Mouse (Mus musculus) embryonic facial prominence, embryonic 12.5 days (tissue): ENCODE measurements around the gene Nrn1l. TPM values are rescaled to one million over a fixed set of nuclear protein-coding genes. Genes with fewer than 3 reads are reported as not detected.
A peak's percentile ranks its signal among the peaks of the same experiment; 100 is the strongest.

ENCODE experiments used
- ATAC-seq: fragments of 200-750 bp; cut with Nextera tagmentation; 2 replicates; pipeline ENCODE4 v1.8.0; 2017; ENCODE audit not compliant: insufficient number of reproducible peaks, insufficient read depth, low FRiP score, low TSS enrichment
- H3K27ac ChIP-seq: fragments of 300-500 bp; sonication (generic); 2 replicates; pipeline ENCODE4 v1.5.1; 2016; ENCODE audit warnings: mild to moderate bottlenecking
- H3K27me3 ChIP-seq: fragments of 300-500 bp; sonication (generic); 2 replicates; pipeline ENCODE4 v1.6.1; 2016; ENCODE audit warnings: mild to moderate bottlenecking, moderate library complexity
- H3K36me3 ChIP-seq: fragments of 300-500 bp; sonication (generic); 2 replicates; pipeline ENCODE4 v1.6.1; 2016; ENCODE audit warnings: mild to moderate bottlenecking
- H3K4me1 ChIP-seq: fragments of 300-500 bp; sonication (generic); 2 replicates; pipeline ENCODE4 v1.6.1; 2016
- H3K4me2 ChIP-seq: fragments of 300-500 bp; sonication (generic); replicated peaks from 2 replicates; pipeline ENCODE4 v1.6.1; 2016; ENCODE audit warnings: mild to moderate bottlenecking, moderate library complexity
- H3K4me3 ChIP-seq: fragments of 300-500 bp; sonication (generic); 2 replicates; pipeline ENCODE4 v1.5.1; 2016; ENCODE audit warnings: mild to moderate bottlenecking
- H3K9ac ChIP-seq: fragments of 300-500 bp; sonication (generic); 2 replicates; pipeline ENCODE4 v1.6.1; 2016; ENCODE audit warnings: mild to moderate bottlenecking, moderate library complexity
- H3K9me3 ChIP-seq: fragments of 300-500 bp; sonication (generic); 2 replicates; pipeline ENCODE4 v1.6.1; 2016; ENCODE audit warnings: mild to moderate bottlenecking, moderate library complexity
- WGBS: fragments of 180-500 bp; shearing (Covaris S2); methylation state at CpG from one replicate; pipeline ENCODE4 v1.1.7; 2016; 5-methylcytosine and 5-hydroxymethylcytosine counted together
- polyA plus RNA-seq: library from polyadenylated mRNA; unstranded; fragments of >200 nt; fragmentation: Nextera tagmentation; extraction: Ambion mirVana; gene quantifications from 2 replicates; pipeline ENCODE4 v1.2.1, GENCODE M21; 2016

The Nrn1l gene
- polyA plus RNA-seq, 1 experiment from 2014 or later, result 0.65 TPM

DNA sequence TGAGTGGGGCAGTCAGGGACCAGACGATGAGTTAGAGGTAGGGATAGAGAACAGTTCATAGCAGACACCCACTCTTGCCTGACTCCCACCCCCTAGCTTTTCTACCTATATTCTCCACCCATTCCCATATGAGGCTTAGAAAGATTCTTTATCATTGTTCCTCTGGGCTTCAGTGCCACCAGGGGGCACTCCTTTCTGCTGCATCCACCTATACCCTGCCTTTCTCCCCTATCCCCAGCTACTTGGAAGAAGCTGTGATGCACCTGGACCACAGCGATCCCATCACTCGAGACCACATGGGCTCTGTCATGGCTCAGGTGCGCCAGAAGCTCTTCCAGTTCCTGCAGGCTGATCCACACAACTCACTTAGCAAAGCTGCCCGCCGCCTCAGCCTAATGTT, 935 bp upstream of the Nrn1l start:
- no peak overlapping the region for H3K27ac ChIP-seq
- H3K36me3 ChIP-seq, result peaks cover 58% of the 10 kb centered on the region
- 92% methylated on average over 6 of the region's 6 CpGs for WGBS
- H3K4me3 ChIP-seq, result no peak overlapping the region
- no peak overlapping the region for H3K4me2 ChIP-seq
- H3K4me1 ChIP-seq, result peaks cover 6% of the 10 kb centered on the region; the same call in 1 of the 2 replicates
- ATAC-seq, result no peak
- H3K9ac ChIP-seq, result no peak overlapping the region
- no peaks in the 10 kb centered on the region for H3K27me3 ChIP-seq
- H3K9me3 ChIP-seq, result no peaks in the 10 kb centered on the region

DNA sequence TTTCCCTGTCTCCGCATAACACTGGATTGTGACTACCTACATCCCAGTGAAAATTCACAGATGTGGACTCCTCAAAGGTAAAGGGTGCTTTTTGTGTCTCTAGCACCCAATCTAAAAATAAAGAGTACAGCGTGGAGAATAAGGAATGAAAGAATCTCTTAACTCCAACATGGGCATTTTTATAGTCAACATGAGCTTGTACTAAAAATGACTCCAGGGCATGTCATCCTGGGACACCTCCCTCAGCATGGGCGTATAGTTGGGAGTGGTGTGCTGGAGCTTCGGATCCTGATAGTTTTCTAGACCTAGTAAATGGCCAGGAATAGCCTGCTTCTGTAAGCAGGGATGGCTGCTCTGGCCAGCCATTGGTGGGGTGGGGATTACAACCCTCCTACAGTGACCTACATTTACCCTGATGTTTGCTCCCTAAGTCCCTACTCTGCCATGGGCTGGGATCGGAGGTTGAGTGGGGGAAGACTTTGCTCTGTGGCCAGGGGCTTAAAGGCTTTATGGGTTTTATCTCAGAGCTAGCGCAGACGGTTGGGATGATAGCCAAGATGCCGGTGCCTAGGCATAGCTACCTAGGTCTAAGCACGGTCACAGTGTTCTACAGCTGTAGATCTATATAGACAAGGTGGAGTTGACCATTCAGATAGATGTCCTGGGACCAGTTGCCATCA, 4.6 kb downstream of the Nrn1l start:
- H3K27ac ChIP-seq, result no peak overlapping the region
- H3K4me3 ChIP-seq, result no peak overlapping the region
- WGBS, result 79% methylated on average over 9 of the region's 9 CpGs
- H3K36me3 ChIP-seq, result peaks cover 4% of the 10 kb centered on the region; the same call in 1 of the 2 replicates
- no peak for ATAC-seq
- no peak overlapping the region for H3K4me2 ChIP-seq
- H3K9ac ChIP-seq, result no peak overlapping the region
- H3K9me3 ChIP-seq, result no peaks in the 10 kb centered on the region
- peaks cover 15% of the 10 kb centered on the region for H3K4me1 ChIP-seq
- no peaks in the 10 kb centered on the region for H3K27me3 ChIP-seq

DNA sequence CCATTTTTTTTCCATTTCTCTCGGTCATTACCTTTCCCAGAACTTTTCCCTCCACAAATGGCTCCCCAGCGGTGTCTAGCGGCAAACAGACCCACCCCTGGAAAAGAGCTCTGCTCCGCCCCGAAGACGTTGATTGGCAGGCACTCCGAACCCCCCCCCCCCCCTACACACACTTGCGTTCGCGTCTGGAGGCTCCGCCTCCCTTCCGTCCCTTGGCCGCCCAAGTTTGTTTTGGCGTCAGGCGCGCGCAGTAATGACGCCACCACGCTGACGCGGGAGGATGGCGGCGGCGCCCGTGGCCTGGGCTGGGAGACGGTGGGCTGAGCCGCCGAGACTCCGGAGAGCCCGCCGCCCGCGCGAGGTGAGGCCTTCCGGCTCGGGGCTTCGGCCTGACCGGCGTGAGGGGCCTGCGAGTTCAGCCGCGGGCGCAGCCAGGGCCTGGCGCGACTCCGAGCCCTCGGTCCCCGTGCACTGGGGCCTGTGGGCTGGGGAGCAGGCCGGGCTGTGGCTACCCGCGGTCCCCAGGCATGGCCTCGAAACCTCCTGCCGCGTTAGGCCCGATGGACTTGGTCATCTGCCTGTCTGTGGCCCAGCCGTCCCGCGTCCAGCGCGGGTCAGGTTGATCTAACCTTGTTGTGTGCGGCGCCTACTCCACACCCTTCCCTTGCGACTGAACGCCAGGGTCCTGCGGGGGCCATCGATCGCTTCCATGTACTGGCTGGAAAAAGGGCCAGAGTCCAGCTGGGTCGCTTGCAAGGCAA, 7.0 kb downstream of the Nrn1l start, which contains the start of gene Pskh1:
Gene Pskh1 (plus strand): TSS at position 262 of the 761 bp plus-strand sequence.
- WGBS, result under 1% methylated on average over 63 of the region's 68 CpGs
- H3K4me2 ChIP-seq, result peak within 1 kb of the TSS; percentile 71
- H3K4me3 ChIP-seq, result peak within 1 kb of the TSS; percentile 94
- H3K36me3 ChIP-seq, result no peaks in the 10 kb centered on the region
- no peaks in the 10 kb centered on the region for H3K9me3 ChIP-seq
- H3K27ac ChIP-seq, result peak within 1 kb of the TSS; percentile 89
- H3K27me3 ChIP-seq, result no peaks in the 10 kb centered on the region
- H3K9ac ChIP-seq, result peak within 1 kb of the TSS; percentile 98
- H3K4me1 ChIP-seq, result peaks cover 8% of the 10 kb centered on the region; the same call in 1 of the 2 replicates
- ATAC-seq, result peak; percentile 87

DNA sequence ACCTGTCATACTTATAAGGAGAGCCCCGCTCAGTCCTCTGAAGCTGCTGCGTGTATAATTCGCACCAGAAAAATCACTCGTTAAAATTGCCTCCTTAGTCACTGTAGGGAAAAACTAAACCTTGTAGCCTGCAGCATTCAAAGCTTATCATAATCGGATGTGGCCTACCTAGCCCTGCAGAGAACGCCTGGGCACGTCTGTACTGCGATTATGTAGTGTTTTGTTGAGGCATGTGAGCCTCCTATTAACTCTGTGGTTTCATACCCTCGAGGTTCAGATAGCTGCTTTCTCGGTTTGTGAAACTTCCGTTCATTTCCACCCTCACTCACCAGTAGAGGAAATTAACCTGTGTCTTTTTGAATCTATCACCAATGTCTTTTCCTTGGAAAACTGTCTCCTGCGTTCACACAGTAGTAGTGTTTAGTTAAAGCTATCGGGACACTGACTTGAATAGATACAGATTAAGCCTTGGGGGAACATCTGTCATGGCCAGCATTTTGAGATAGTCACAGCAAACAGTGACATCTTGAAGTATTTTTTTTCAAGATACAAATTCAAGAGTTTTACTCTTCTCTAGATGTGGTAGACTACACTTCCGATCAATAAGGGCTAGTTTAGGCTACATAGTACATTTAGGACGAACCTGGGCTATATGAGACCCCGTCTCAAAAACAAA, 7.7 kb downstream of the Nrn1l start:
- H3K27me3 ChIP-seq, result no peaks in the 10 kb centered on the region
- peak overlapping the region; percentile 71 for H3K4me2 ChIP-seq
- H3K27ac ChIP-seq, result peak overlapping the region; percentile 89
- H3K9me3 ChIP-seq, result no peaks in the 10 kb centered on the region
- H3K9ac ChIP-seq, result peak overlapping the region; percentile 98
- WGBS, result 35% methylated on average over 16 of the region's 16 CpGs
- peak overlapping the region; percentile 94 for H3K4me3 ChIP-seq
- no peak for ATAC-seq
- H3K4me1 ChIP-seq, result peaks cover 8% of the 10 kb centered on the region; the same call in 1 of the 2 replicates
- H3K36me3 ChIP-seq, result no peaks in the 10 kb centered on the region

DNA sequence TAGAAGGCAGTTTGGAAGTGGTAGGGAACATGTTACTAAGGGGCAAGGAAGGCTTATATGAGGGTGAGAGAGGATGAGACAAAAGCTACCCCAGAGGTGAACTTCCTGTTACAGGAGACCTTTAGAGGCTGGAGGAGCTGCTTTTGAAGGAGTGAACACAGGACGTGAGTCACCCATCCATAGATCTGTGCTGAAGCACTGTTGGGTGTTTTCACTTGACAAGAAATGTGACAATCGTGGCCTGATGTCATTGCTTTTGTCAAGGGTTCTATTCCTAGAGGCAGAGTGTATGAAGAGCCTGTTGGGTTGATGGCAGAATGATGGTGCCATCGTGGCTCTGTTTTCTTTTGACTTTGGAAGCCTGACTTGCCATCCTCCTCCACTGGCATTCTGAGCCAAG, 26.0 kb downstream of the Nrn1l start:
- Histone ChIP-seq H3K27ac (no peak overlapping the region), H3K36me3 (peaks cover 19% of the 10 kb centered on the region), H3K4me2 (no peak overlapping the region), H3K9ac (no peak overlapping the region), H3K4me1 (no peaks in the 10 kb centered on the region), H3K9me3 (no peaks in the 10 kb centered on the region), H3K4me3 (no peak overlapping the region), H3K27me3 (no peaks in the 10 kb centered on the region)
- no peak for ATAC-seq
- WGBS, result 82% methylated on average over 3 of the region's 3 CpGs

DNA sequence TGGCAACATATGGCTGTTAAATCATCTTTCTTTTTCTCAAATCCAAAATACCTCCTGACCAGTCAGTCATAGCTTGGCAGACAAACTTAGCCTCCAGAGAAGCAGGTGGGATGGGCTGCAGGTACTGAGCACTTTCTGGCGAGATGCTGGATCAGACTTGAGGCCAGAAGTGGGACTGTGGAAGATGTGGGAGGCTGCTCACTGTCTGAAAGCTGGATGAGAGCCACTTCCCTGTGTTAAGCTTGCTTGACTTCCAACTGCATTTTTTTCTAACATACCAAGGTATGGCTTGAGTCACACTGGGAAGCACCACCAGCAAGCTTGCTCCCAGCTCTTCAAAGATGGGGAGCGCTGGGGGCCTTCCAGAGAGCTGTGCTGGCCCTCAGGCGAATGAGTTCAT, 31.8 kb downstream of the Nrn1l start:
- Histone ChIP-seq H3K27ac (no peak overlapping the region), H3K36me3 (peaks cover 23% of the 10 kb centered on the region), H3K27me3 (no peaks in the 10 kb centered on the region), H3K9me3 (no peaks in the 10 kb centered on the region), H3K4me3 (no peak overlapping the region), H3K4me2 (no peak overlapping the region), H3K9ac (no peak overlapping the region), H3K4me1 (no peaks in the 10 kb centered on the region)
- 73% methylated on average over 3 of the region's 3 CpGs for WGBS
- no peak for ATAC-seq

DNA sequence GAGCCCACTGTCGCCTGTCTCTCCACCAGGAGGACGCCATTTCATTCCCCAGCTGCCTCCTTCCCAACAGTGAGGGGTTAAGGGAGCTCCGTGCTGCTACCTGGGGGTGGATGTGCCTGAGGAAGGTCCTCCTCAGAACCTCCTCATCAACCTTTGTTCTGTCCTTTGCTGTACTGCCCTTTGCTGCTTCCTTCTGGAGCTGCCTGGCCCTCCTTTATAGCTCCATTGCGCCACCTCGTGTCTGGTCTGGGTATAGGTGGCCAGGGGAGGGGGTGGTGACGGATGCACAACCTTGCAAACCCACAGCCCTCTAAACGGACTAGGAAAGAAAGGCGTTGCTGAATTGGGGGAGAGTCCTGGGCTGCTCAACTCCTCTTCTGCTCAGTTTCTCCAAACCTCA, 37.2 kb downstream of the Nrn1l start:
- Histone ChIP-seq H3K9ac (peak overlapping the region; percentile 24), H3K9me3 (no peaks in the 10 kb centered on the region), H3K4me2 (no peak overlapping the region), H3K27ac (no peak overlapping the region), H3K27me3 (no peaks in the 10 kb centered on the region), H3K4me3 (no peak overlapping the region), H3K36me3 (peaks cover 38% of the 10 kb centered on the region), H3K4me1 (no peaks in the 10 kb centered on the region)
- 20% methylated on average over 8 of the region's 8 CpGs for WGBS
- ATAC-seq, result peak; percentile 26; the same call in 1 of the 2 replicates

DNA sequence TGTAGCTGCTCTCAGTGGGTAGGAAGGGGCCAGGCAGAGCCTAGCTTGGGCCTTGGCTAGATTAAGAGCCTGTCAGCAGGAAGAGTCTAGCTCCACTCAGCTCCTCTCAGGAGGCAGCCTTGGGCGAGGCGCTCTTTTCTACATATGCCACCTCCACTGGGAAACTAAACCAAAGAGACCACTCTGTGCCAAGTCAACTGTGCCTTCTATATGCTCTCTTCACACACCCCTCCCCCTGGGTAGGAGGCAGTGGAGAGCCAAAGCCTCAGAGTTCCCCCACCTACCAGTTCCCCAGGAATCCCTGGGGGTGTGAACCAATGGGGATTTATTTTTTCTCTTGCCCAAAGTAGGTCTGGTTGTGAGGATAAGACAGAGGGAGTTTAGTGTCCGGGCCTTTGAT, 37.9 kb downstream of the Nrn1l start:
- Histone ChIP-seq H3K27ac (no peak overlapping the region), H3K27me3 (no peaks in the 10 kb centered on the region), H3K4me2 (no peak overlapping the region), H3K4me1 (peaks cover 7% of the 10 kb centered on the region; the same call in 1 of the 2 replicates), H3K36me3 (peaks cover 36% of the 10 kb centered on the region), H3K4me3 (no peak overlapping the region), H3K9me3 (no peaks in the 10 kb centered on the region), H3K9ac (no peak overlapping the region)
- ATAC-seq, result no peak
- WGBS, result 91% methylated on average over 3 of the region's 3 CpGs

DNA sequence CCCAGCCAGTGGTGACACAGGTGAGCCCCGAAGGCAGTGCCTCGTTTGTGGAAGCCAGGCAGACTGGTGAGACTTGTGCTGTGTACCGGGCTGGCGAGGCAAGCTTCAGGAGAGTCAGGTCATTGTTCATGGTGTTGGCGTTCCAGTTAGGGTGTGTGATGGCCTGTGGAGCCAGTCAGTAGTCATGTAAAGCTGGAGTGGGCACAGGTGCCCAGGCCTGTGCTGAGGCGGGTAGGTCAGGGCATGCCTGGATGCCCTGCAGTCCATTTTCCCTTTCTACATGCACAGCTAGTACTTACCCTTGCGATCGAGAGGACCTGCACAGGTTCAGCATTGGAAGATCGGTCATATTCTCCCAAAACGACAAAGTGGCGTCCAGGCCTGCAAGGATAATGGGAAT, 39.2 kb downstream of the Nrn1l start:
- H3K4me3 ChIP-seq, result no peak overlapping the region
- H3K9ac ChIP-seq, result no peak overlapping the region
- H3K27me3 ChIP-seq, result no peaks in the 10 kb centered on the region
- H3K27ac ChIP-seq, result no peak overlapping the region
- H3K36me3 ChIP-seq, result peaks cover 31% of the 10 kb centered on the region
- no peak for ATAC-seq
- 86% methylated on average over 11 of the region's 11 CpGs for WGBS
- no peaks in the 10 kb centered on the region for H3K9me3 ChIP-seq
- no peak overlapping the region for H3K4me2 ChIP-seq
- H3K4me1 ChIP-seq, result peaks cover 12% of the 10 kb centered on the region; the same call in 1 of the 2 replicates

DNA sequence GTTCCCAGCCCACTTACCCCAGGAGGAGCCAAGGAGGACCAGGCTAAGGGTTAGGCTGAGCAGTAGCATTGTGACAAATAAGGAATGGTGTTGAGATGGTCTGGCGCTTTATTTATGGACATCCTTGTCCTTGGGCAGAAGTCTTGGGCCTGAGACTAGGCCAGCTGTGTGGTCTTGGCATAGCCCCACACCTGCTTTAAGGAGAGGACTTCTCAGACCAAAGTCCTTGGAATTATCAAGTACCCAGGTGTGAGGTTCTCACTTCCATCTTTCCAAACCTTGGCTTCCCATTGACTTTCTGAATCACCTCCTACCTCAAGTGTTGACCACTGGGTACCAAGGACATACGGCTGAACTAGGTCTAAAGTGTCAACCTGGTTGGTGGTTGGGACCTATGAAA, 40.4 kb downstream of the Nrn1l start, which contains the start of gene Ctrl:
Gene Ctrl (minus strand): TSS at position 101 of the 400 bp plus-strand sequence.
- no peak for ATAC-seq
- H3K27ac ChIP-seq, result no peak within 1 kb of the TSS
- H3K4me3 ChIP-seq, result no peak within 1 kb of the TSS
- H3K4me1 ChIP-seq, result peaks cover 12% of the 10 kb centered on the region; the same call in 1 of the 2 replicates
- H3K27me3 ChIP-seq, result no peaks in the 10 kb centered on the region
- 91% methylated on average over 2 of the region's 2 CpGs for WGBS
- peaks cover 31% of the 10 kb centered on the region for H3K36me3 ChIP-seq
- H3K9me3 ChIP-seq, result no peaks in the 10 kb centered on the region
- no peak within 1 kb of the TSS for H3K9ac ChIP-seq
- no peak within 1 kb of the TSS for H3K4me2 ChIP-seq

DNA sequence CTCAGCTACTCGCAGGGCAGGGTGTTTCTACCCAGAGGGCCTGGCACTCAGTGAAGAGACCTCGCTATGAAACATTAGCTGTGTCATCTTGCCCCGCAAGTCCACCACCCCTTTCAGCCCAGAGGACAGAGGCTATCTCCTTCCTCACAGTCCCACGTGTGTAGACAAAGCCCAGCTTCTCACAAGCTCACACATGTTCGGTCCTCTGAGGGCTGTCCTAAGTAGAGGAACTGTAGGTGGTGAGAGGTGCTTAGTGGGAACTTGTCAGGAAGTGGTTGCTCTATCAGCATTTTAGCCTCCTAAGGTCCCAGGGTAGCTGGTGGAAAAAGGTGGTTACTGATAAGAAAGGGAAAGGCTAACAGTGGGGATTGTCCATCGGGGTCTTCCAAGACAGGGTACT, 41.7 kb downstream of the Nrn1l start:
- H3K27ac ChIP-seq, result no peak overlapping the region
- no peaks in the 10 kb centered on the region for H3K27me3 ChIP-seq
- no peaks in the 10 kb centered on the region for H3K9me3 ChIP-seq
- peaks cover 12% of the 10 kb centered on the region; the same call in 1 of the 2 replicates for H3K4me1 ChIP-seq
- H3K4me2 ChIP-seq, result no peak overlapping the region
- ATAC-seq, result no peak
- no peak overlapping the region for H3K4me3 ChIP-seq
- no peak overlapping the region for H3K9ac ChIP-seq
- 79% methylated on average over 6 of the region's 6 CpGs for WGBS
- H3K36me3 ChIP-seq, result peaks cover 23% of the 10 kb centered on the region
